Mouse (Mus musculus) urinary bladder, adult 18-20 months (tissue): ENCODE measurements around the gene Gpank1.
"Not testable (repeated sequence)": the region's sequence is repeated elsewhere in the genome, so short reads cannot be mapped to it uniquely, and the experiment has no call there.

Experiments
- DNase-seq, 2 experiments: peaks; one replicate each; pipeline ENCODE4 v3.0.0; 2022; ENCODE audit warnings: low spot score in 2 of 2, mixed read lengths in 2 of 2

The Gpank1 gene

DNA sequence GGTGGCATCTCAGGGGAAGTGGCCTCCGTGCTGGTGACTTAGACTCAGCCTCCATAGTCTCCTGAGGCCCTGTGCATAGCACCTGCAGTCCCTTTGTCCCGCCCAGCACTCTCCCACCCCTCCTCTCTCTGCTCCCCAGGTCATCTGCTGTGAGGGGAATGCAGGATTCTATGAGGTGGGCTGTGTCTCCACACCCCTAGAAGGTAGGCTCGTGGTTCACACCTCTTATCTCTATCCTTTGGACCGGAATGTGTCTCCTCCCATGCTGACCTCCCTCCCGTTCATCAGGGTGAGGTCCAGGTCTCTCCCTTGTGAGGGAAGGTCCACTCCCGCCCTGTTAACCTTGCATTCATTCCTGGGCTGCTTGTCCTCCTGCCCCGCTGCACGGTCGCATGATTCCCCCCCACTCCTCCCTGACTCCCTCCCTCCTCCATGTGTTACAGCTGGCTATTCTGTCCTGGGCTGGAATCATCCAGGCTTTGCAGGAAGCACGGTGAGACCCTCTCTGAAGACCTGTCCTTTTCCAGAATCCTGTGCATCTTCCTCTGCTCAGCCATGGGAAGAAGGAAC is 21.0 kb upstream of the Gpank1 start:
- no peak for DNase-seq

DNA sequence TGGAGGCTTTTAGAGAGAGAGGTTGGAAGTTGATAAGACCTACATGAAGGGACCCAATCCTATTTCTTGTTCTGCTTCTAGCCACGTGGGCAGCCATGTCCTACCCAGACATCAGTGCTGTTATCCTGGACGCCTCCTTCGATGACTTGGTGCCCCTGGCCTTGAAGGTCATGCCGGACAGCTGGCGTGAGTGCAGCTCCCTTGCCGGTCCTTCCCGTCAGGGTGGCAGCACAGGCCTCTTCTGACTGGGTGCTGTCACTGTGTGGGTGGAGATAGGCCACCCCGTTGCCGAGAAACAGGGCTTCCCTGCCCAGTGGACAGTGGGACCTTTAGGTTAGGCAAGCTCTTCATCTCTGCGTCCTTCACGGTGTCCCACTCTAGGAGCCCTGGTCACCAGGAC is 20.1 kb upstream of the Gpank1 start:
- DNase-seq, result no peak

- DNase-seq, result no peak
Measured at GRCm38 (mm10) chr17:35102299-35102698, 19.0 kb upstream of the Gpank1 start.

- no peak for DNase-seq
Measured at GRCm38 (mm10) chr17:35103221-35103690, 18.0 kb upstream of the Gpank1 start.

DNA sequence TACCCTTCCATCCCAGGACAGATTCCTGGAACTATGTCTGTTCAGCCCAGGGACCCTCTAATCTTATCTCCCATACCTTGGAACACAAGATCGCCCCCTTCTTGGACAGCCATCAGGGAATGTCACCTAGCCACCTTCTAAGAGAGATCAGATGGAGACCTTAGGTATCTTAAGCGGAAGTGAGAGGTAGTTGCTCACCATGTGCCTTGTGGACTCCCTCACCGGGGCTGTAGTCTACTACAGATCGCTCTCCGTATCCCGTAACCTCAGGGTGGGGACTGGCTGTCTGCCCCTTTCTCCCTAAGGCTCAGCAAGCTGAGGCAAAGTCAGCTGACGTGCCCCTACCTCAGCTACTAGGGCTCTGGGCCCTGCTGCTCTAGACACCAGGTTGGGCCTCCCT is 17.2 kb upstream of the Gpank1 start:
- DNase-seq, result no peak

- DNase-seq, result no peak
Measured at GRCm38 (mm10) chr17:35104754-35105153, 16.5 kb upstream of the Gpank1 start.

- DNase-seq, result no peak
Measured at GRCm38 (mm10) chr17:35105740-35106389, 15.4 kb upstream of the Gpank1 start.

DNA sequence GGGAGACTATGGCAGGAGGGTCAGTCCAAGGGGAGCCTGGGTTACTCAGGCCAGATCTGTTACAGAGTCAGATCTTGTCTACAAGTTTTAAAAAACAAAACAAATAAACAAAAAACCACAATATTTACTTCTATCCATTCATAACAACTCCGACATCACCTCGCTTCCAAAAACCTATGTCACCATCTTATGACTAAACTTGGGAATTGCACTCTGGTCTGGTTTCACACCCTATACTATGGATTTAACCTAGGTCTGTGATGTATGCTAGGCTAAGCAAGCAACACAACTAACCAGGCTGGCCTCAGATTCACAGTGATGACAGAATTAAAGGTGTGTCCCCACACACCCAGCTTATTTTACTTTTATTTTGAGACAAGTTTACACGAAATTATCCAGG is 14.7 kb upstream of the Gpank1 start:
- no peak for DNase-seq

DNA sequence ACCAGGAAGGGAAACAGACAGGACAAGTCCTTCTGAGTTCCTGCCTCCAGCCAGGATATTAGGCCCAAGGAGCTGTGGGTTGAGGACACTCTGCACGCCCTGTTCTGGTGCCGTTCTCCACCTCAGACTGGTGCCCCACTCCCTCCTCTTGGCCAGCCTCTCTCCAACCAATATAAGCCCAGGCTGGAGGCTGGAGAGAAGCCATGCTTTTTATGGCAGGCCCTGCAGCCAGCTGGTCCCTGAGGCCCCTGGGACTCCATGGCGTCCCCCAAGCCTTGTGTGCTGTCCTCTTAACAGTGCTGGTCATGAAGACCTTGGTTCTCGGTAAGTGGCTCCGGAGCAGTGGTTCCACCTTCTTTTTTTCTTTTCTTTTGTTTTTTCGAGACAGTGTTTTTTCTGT is 13.2 kb upstream of the Gpank1 start, which contains the start of gene Ly6g5c:
Gene Ly6g5c, plus strand, starts transcription at position 183 of the 400 bp plus-strand sequence.
- no peak for DNase-seq

DNA sequence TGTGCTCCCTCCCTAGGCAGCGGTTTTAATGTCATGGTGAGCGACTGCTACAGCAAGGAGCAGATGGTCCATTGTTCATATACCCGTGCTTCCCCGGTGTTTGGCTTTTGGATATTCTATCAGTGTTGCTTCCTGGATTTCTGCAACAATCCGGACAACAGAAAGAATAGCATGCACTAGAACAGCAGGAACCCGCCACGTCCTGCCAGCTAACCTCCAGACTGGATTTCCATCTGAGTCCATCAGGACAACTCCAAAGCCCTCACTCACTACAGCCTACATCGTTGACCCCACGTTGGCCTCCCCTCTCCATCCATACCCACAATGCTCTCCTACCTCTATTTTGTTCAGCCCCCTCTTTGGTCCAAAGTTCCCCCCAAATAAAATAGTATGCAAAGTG is 9.5 kb upstream of the Gpank1 start:
- DNase-seq, result no peak

GRCm38 (mm10) chr17:35115046-35116019 is 5.9 kb upstream of the Gpank1 start, which contains the start of gene Ly6g5b:
TSS of gene Ly6g5b (minus strand) at chr17:35115428.
- DNase-seq, result no peak

- peak in 1 of 2 experiments; percentile 25 for DNase-seq
Measured at GRCm38 (mm10) chr17:35120745-35121142, 511 bp upstream of the Gpank1 start.

GRCm38 (mm10) chr17:35121871-35122303 is 632 bp downstream of the Gpank1 start, which contains the start of gene Csnk2b:
TSS of gene Csnk2b (minus strand) at chr17:35122053.
- no peak for DNase-seq

DNA sequence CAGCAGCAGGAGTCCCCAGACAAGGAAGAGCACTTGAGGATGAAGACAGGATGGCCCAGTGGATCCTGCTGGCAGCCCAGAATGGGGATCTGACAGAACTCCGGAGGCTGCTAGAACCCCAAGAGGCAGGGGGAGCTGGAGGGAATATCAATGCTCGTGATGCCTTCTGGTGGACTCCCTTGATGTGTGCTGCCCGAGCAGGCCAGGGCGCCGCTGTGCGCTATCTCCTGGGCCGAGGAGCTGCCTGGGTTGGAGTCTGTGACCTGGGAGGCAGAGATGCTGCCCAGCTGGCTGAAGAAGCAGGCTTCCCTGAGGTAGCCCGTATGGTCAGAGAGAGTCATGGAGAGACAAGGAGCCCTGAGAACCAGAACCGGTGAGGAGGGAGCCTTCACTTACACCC is 2.0 kb downstream of the Gpank1 start:
- DNase-seq, result not testable (repeated sequence)

DNA sequence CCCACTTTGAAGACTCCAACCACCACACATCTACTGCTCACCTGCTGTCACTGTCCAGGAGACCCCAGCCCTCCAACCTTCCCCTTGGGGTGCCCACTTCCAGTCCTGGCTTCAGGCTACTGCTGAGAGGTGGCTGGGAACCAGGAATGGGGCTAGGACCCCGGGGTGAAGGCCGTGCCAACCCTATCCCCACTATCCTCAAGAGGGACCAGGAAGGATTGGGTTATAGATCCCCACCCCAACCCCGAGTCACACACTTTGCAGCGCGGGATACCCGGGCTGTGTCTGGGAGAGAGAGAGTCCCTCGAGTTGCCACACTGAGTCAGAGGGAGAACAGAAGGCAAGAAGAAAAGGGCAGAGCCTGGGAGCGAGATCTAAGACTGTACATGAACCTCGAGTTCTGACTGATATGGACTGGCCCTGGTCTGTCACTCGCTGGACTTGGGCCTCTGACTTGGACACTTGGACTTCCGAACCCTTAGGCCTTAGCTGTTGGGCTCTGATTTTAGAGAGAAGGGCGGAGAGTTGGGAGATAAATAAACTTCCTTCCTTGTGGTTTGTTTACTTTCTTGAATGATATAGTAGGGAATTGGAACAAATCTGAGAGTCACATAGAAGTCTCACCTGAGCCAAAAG is 3.1 kb downstream of the Gpank1 start:
- not testable (repeated sequence) for DNase-seq

- DNase-seq, result no peak
Measured at GRCm38 (mm10) chr17:35125081-35125480, 3.8 kb downstream of the Gpank1 start.

- no peak for DNase-seq
Measured at GRCm38 (mm10) chr17:35125578-35125977, 4.3 kb downstream of the Gpank1 start.

DNA sequence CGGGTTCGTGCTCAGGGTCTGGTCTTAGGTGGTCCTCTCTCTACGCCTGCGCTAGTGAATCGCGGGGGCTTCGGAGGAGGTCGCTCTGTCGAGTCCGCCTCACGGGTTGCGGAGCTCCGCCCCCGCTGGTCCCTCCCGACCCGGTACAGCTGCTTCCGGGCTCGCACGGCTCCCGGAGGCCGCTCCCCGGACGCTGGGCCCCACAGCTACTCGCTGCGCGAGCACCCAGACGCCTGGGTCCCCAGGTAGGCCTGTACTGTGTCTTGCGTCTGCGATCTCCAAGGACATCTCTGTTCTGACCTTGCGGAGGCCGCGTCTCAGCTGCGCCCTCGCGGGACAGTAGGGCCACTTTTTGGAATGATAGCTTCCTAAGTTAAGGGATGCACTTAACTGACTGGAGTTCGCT is 5.0 kb downstream of the Gpank1 start, which contains the start of gene D17H6S53E:
Gene D17H6S53E, plus strand, starts transcription at position 168 of the 406 bp plus-strand sequence.
- DNase-seq, result peak; percentile 65 to 76

DNA sequence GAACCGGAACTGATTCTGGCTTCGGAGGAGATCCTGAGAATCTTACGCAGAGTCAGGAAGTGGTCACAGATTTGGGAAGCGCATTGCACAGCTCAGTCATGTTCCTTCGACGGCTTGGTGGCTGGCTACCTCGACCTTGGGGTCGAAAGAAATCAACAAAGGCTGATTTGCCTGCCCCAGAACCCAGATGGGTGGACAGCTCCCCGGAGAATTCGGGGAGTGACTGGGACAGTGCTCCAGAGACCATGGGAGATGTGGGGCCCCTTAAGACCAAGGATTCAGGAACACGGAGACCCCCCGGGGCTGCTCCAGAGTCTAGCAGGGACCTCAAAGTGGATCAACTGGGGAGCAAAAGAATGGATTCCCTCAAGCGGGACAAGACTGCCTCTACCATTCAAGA is 5.8 kb downstream of the Gpank1 start:
- no peak for DNase-seq

DNA sequence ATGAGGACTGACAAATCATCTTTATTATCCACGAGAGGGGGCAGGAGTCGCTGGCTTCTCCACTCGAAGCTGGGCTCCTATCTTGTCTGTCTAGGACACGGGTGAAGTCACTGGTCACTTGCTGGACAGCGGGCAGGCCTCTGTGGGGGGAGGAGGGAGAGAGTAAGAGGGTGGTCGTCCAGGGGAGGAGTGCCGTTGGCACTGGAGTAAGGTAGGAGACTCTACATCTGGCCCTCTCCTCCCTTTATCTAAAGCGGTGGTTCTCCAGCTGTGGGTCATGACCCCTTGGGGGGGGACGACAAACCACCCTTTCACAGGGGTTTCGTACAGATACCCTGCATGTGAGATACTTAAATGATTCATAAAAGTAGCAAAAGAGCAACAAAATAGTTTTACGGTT is 7.7 kb downstream of the Gpank1 start:
- no peak for DNase-seq

DNA sequence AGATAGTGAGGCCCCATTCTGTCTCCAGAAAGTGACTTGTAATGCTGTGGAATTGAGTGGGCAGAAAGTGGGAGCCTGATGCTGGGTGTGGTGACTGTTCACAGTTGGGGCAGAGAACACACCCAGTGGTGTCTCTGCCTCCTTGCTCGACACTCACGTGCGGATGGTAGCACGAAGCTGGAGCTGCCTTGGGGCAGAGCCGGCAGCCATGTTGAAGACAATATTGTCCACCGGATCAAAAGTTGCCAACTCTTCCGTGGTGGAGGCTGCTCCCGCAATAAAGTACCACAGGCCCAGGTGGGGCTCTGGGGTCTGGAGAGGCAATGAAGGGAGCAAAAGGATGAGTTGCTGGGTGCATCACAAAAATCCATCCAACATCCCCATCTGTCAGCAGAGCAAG is 9.8 kb downstream of the Gpank1 start:
- DNase-seq, result no peak
